Mouse (Mus musculus) liver, embryonic 15.5 days (tissue): ENCODE measurements at regions not wholly inside any gene's neighbourhood (a gene's known extent, or its start where the extent isn't known, plus 50 kb on each side); places are given as distances from the start of the nearest gene placed in this dataset.

Experiments
- ATAC-seq: fragments of 200-750 bp; cut with Nextera tagmentation; 2 replicates; pipeline ENCODE4 v1.8.0; 2017; ENCODE audit warnings: moderate number of reproducible peaks, mild to moderate bottlenecking, moderate library complexity; ENCODE audit not compliant: insufficient read depth
- H3K27ac ChIP-seq: fragments of 300-500 bp; sonication (generic); replicated peaks from 2 replicates; pipeline ENCODE4 v1.5.1; 2015; ENCODE audit warnings: mild to moderate bottlenecking, inconsistent platforms
- H3K27me3 ChIP-seq: fragments of 300-500 bp; sonication (generic); 2 replicates; pipeline ENCODE4 v1.6.1; 2015; ENCODE audit warnings: mild to moderate bottlenecking, inconsistent platforms
- H3K36me3 ChIP-seq: fragments of 300-500 bp; sonication (generic); replicated peaks from 2 replicates; pipeline ENCODE4 v1.6.1; 2015; ENCODE audit warnings: moderate library complexity, mild to moderate bottlenecking, inconsistent platforms
- H3K4me1 ChIP-seq: fragments of 300-500 bp; sonication (generic); replicated peaks from 2 replicates; pipeline ENCODE4 v1.6.1; 2015; ENCODE audit warnings: inconsistent platforms
- H3K4me2 ChIP-seq: fragments of 300-500 bp; sonication (generic); 2 replicates; pipeline ENCODE4 v1.6.1; 2015; ENCODE audit warnings: moderate library complexity, mild to moderate bottlenecking, inconsistent platforms
- H3K4me3 ChIP-seq: fragments of 300-500 bp; sonication (generic); replicated peaks from 2 replicates; pipeline ENCODE4 v1.5.1; 2015; ENCODE audit warnings: mild to moderate bottlenecking, inconsistent platforms
- H3K9ac ChIP-seq: fragments of 300-500 bp; sonication (generic); 2 replicates; pipeline ENCODE4 v1.6.1; 2015; ENCODE audit warnings: moderate library complexity, mild to moderate bottlenecking, inconsistent platforms
- H3K9me3 ChIP-seq: fragments of 300-500 bp; sonication (generic); replicated peaks from 2 replicates; pipeline ENCODE4 v1.6.1; 2016; ENCODE audit warnings: inconsistent platforms
- WGBS: fragments of 180-500 bp; shearing (Covaris S2); methylation state at CpG from one replicate; pipeline ENCODE4 v1.1.7; 2015; ENCODE audit warnings: mixed read lengths; ENCODE audit not compliant: insufficient replicate concordance; 5-methylcytosine and 5-hydroxymethylcytosine counted together

- no peak overlapping the region for H3K4me2 ChIP-seq
- no peaks in the 10 kb centered on the region for H3K27me3 ChIP-seq
- H3K4me1 ChIP-seq = peaks cover 23% of the 10 kb centered on the region; the same call in 1 of the 2 replicates
- no peak overlapping the region for H3K9ac ChIP-seq
- no peak overlapping the region for H3K4me3 ChIP-seq
- WGBS = 54% methylated on average over 9 of the region's 9 CpGs
- H3K27ac ChIP-seq = peak overlapping the region; percentile 56
- ATAC-seq = peak; percentile 70
- no peaks in the 10 kb centered on the region for H3K36me3 ChIP-seq
- no peaks in the 10 kb centered on the region for H3K9me3 ChIP-seq
These were observed 73.9 kb downstream of the Zfp281 start for GRCm38 (mm10) chr1:136698454-136699152.

GRCm38 (mm10) chr1:136699153-136699524 is 74.4 kb downstream of the Zfp281 start:
- Histone ChIP-seq H3K27me3 (no peaks in the 10 kb centered on the region), H3K36me3 (no peaks in the 10 kb centered on the region), H3K9ac (no peak overlapping the region), H3K9me3 (no peaks in the 10 kb centered on the region), H3K4me3 (no peak overlapping the region), H3K4me2 (no peak overlapping the region), H3K4me1 (peaks cover 23% of the 10 kb centered on the region; the same call in 1 of the 2 replicates), H3K27ac (peak overlapping the region; percentile 56)
- WGBS = 45% methylated on average over 7 of the region's 7 CpGs
- no peak for ATAC-seq

GRCm38 (mm10) chr1:136699571-136699970 is 74.9 kb downstream of the Zfp281 start:
- H3K9me3 ChIP-seq = no peaks in the 10 kb centered on the region
- ATAC-seq = no peak
- H3K27ac ChIP-seq = no peak overlapping the region
- H3K4me3 ChIP-seq = no peak overlapping the region
- peaks cover 23% of the 10 kb centered on the region; the same call in 1 of the 2 replicates for H3K4me1 ChIP-seq
- H3K36me3 ChIP-seq = no peaks in the 10 kb centered on the region
- WGBS = 34% methylated on average over 8 of the region's 8 CpGs
- H3K9ac ChIP-seq = no peak overlapping the region
- no peaks in the 10 kb centered on the region for H3K27me3 ChIP-seq
- H3K4me2 ChIP-seq = no peak overlapping the region

- Histone ChIP-seq H3K27ac (no peak overlapping the region), H3K36me3 (no peaks in the 10 kb centered on the region), H3K9me3 (no peaks in the 10 kb centered on the region), H3K4me2 (no peak overlapping the region), H3K27me3 (no peaks in the 10 kb centered on the region), H3K9ac (no peak overlapping the region), H3K4me1 (0 out of 2 replicates have a peak, but pooled peaks cover under 1% of the 10 kb centered on the region), H3K4me3 (no peak overlapping the region)
- no peak for ATAC-seq
- 74% methylated on average over 5 of the region's 5 CpGs for WGBS
These were observed 79.4 kb downstream of the Zfp281 start for GRCm38 (mm10) chr1:136704139-136704538.

GRCm38 (mm10) chr1:136706509-136706908 is 81.8 kb downstream of the Zfp281 start:
- Histone ChIP-seq H3K4me2 (no peak overlapping the region), H3K4me3 (no peak overlapping the region), H3K27me3 (no peaks in the 10 kb centered on the region), H3K27ac (no peak overlapping the region), H3K9ac (no peak overlapping the region), H3K36me3 (no peaks in the 10 kb centered on the region), H3K9me3 (no peaks in the 10 kb centered on the region), H3K4me1 (no peaks in the 10 kb centered on the region)
- no peak for ATAC-seq
- WGBS = 67% methylated on average over 8 of the region's 8 CpGs

GRCm38 (mm10) chr1:136707394-136707793 is 82.7 kb downstream of the Zfp281 start:
- Histone ChIP-seq H3K4me1 (no peaks in the 10 kb centered on the region), H3K4me2 (no peak overlapping the region), H3K36me3 (no peaks in the 10 kb centered on the region), H3K9me3 (no peaks in the 10 kb centered on the region), H3K27ac (no peak overlapping the region), H3K27me3 (no peaks in the 10 kb centered on the region), H3K4me3 (no peak overlapping the region), H3K9ac (no peak overlapping the region)
- ATAC-seq = no peak; the same call in 1 of the 2 replicates
- 62% methylated on average over 8 of the region's 8 CpGs for WGBS

GRCm38 (mm10) chr1:136707866-136708265 is 83.2 kb downstream of the Zfp281 start:
- Histone ChIP-seq H3K27ac (no peak overlapping the region), H3K27me3 (no peaks in the 10 kb centered on the region), H3K36me3 (no peaks in the 10 kb centered on the region), H3K4me1 (no peaks in the 10 kb centered on the region), H3K9me3 (no peaks in the 10 kb centered on the region), H3K4me2 (no peak overlapping the region), H3K9ac (no peak overlapping the region), H3K4me3 (no peak overlapping the region)
- no peak for ATAC-seq
- WGBS = 76% methylated on average over 12 of the region's 12 CpGs

GRCm38 (mm10) chr1:136710196-136710595 is 85.5 kb downstream of the Zfp281 start:
- WGBS = 54% methylated on average over 4 of the region's 4 CpGs
- no peak for ATAC-seq
- H3K9ac ChIP-seq = no peak overlapping the region

GRCm38 (mm10) chr1:136711243-136711642 is 86.5 kb downstream of the Zfp281 start:
- H3K4me3 ChIP-seq = no peak overlapping the region
- no peaks in the 10 kb centered on the region for H3K9me3 ChIP-seq
- no peaks in the 10 kb centered on the region for H3K27me3 ChIP-seq
- no peak overlapping the region for H3K27ac ChIP-seq
- ATAC-seq = no peak
- no peak overlapping the region for H3K9ac ChIP-seq
- no peak overlapping the region for H3K4me2 ChIP-seq
- WGBS = 63% methylated on average over 7 of the region's 7 CpGs
- H3K4me1 ChIP-seq = no peaks in the 10 kb centered on the region
- H3K36me3 ChIP-seq = no peaks in the 10 kb centered on the region

More at GRCm38 (mm10) chr1:136710196-136710595, 85.5 kb downstream of the Zfp281 start:
- no peaks in the 10 kb centered on the region for H3K36me3 ChIP-seq
- no peak overlapping the region for H3K4me2 ChIP-seq
- no peak overlapping the region for H3K4me3 ChIP-seq
- H3K27me3 ChIP-seq = no peaks in the 10 kb centered on the region
- H3K4me1 ChIP-seq = no peaks in the 10 kb centered on the region
- H3K9me3 ChIP-seq = no peaks in the 10 kb centered on the region
- no peak overlapping the region for H3K27ac ChIP-seq

GRCm38 (mm10) chr1:136714077-136714476 is 89.4 kb downstream of the Zfp281 start:
- no peak overlapping the region for H3K9ac ChIP-seq
- H3K9me3 ChIP-seq = no peaks in the 10 kb centered on the region

GRCm38 (mm10) chr1:136714987-136715386 is 90.3 kb downstream of the Zfp281 start:
- H3K27ac ChIP-seq = no peak overlapping the region
- H3K9me3 ChIP-seq = no peaks in the 10 kb centered on the region
- H3K4me1 ChIP-seq = no peaks in the 10 kb centered on the region
- no peak overlapping the region for H3K9ac ChIP-seq
- no peak overlapping the region for H3K4me2 ChIP-seq
- no peak overlapping the region for H3K4me3 ChIP-seq
- no peak for ATAC-seq
- no peaks in the 10 kb centered on the region for H3K36me3 ChIP-seq
- 67% methylated on average over 11 of the region's 11 CpGs for WGBS
- H3K27me3 ChIP-seq = no peaks in the 10 kb centered on the region

More at GRCm38 (mm10) chr1:136714077-136714476, 89.4 kb downstream of the Zfp281 start:
- no peak overlapping the region for H3K4me3 ChIP-seq
- 74% methylated on average over 4 of the region's 4 CpGs for WGBS
- no peak for ATAC-seq
- no peaks in the 10 kb centered on the region for H3K36me3 ChIP-seq
- H3K4me2 ChIP-seq = no peak overlapping the region
- no peaks in the 10 kb centered on the region for H3K27me3 ChIP-seq
- H3K4me1 ChIP-seq = no peaks in the 10 kb centered on the region
- no peak overlapping the region for H3K27ac ChIP-seq
